In the genomic region with DNA sequence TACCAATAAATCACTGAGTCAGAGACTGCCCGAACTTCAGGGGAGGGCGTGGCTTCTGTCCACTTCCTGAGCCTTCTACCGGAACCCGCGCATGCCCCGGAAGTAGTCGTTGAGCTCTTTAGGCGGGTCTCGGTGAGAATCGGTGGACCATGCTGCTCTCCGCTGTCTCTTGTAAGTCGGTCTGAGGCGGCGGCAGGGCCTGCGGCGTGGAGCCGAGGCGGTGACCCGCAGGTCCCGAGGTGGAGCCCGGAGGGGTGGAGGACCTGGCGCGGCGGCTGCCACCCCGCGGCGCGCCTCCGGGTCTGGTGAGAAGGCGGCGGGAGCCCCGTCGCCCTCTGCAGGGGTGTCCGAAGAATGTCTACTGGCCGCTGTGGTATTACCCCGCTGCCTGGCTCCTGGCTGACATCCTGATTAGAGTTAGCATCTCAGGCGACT, we compare ENCODE assay signal across 8 mouse cellular contexts. TPM values are rescaled to one million over a fixed set of nuclear protein-coding genes. Genes with fewer than 3 reads are reported as not detected.
DNase-seq lines count a peak whose midpoint lies in the region; ATAC-seq and TF ChIP-seq lines count a peak whose summit lies in the region.

No protein-coding gene starts in this region.

- peak; percentile 78 for ATAC-seq in Patski
- ATAC-seq in hindbrain, embryonic 13.5 days (ENCODE audit: low FRiP score): peak; percentile 97

- no peak for DNase-seq in Patski (ENCODE audit: low read depth, low spot score)
- peak; percentile 82 to 84 for DNase-seq in cerebellum, postnatal 14 days
- DNase-seq in frontal cortex, postnatal 14 days (ENCODE audit: low spot score in 2 of 2): peak; percentile 68 to 69
- peak; percentile 65 for DNase-seq in layer of hippocampus, postnatal 25 days (ENCODE audit: extremely low spot score in 1 of 2, low spot score in 1 of 2)
- DNase-seq in lung, postnatal 14 days: peak; percentile 84
- peak; percentile 79 for DNase-seq in ovary, postnatal 36 days (ENCODE audit: low spot score)
- peak; percentile 84 for DNase-seq in thymus, postnatal 14 days

- H3K4me1 ChIP-seq in hindbrain, embryonic 13.5 days (replicated peaks): peaks cover 14% of the 10 kb centered on the region

- POLR2A ChIA-PET in Patski (lab: Charles Lee): interaction anchor here (0.9 to 1.5 kb wide), 4 partner anchors 11 to 51 kb away, joined by 3 to 7 read pairs (median 4); no protein-coding TSS in a partner anchor

- TF ChIP-seq CTCF in Patski (IDR thresholded peaks at IDR 0.05): peak; percentile 96

- no peaks in the 10 kb centered on the region for H3K9me3 ChIP-seq in hindbrain, embryonic 13.5 days

- CTCF ChIA-PET in Patski (lab: Charles Lee): interaction anchor here (1.0 to 2.2 kb wide), 5 partner anchors 11 to 49 kb away, joined by 3 to 13 read pairs (median 5); partner anchors contain the start of gene Mrpl33

- in situ Hi-C loops in Patski (cut with MboI; ENCODE audit: low pct_unique_long_range_greater_than_20kb): loop anchor here (5.0 kb wide), 1 partner anchor 37 kb away; no protein-coding TSS in a partner anchor

- H3K9ac ChIP-seq in hindbrain, embryonic 13.5 days: peak overlapping the region; percentile 84

- peak overlapping the region; percentile 85 for H3K4me3 ChIP-seq in hindbrain, embryonic 13.5 days

- H3K27ac ChIP-seq in hindbrain, embryonic 13.5 days: peak overlapping the region; percentile 88

- H3K27me3 ChIP-seq in Patski: no peaks in the 10 kb centered on the region
- H3K27me3 ChIP-seq in hindbrain, embryonic 13.5 days: no peaks in the 10 kb centered on the region

- H3K36me3 ChIP-seq in hindbrain, embryonic 13.5 days: peaks cover 19% of the 10 kb centered on the region

- WGBS in hindbrain, embryonic 13.5 days: 0% methylated on average over 37 of the region's 37 CpGs

- H3K4me2 ChIP-seq in hindbrain, embryonic 13.5 days: peak overlapping the region; percentile 63

RNA-seq across cellular contexts. Expression of gene Mrpl33, which starts 17.1 kb away (rescaled TPM):
- 243 TPM for polyA plus RNA-seq in Patski (2021)
- polyA plus RNA-seq in hindbrain, embryonic 13.5 days (2015; fragmentation: Nextera tagmentation; extraction: Ambion mirVana): 183 and 197 TPM in 2 replicates
- 100 to 1,000 TPM in 1 of 2 experiments, 10 to 100 TPM in 1; 92.2 to 110 TPM for total RNA-seq in layer of hippocampus, postnatal 25 days (2021)
